Mouse (Mus musculus) cortical plate, adult 2 months (tissue): ENCODE measurements around the gene Tmem102.

Experiments
- CTCF ChIP-seq: fragments of 200-500 bp; IDR thresholded peaks from 2 replicates; pipeline ENCODE4 v1.5.1; 2011; ENCODE audit warnings: mild to moderate bottlenecking, control low read depth, low read length; ENCODE audit not compliant: insufficient read depth; ENCODE audit errors: extremely low read depth
- POLR2A ChIP-seq: fragments of 200-500 bp; IDR thresholded peaks from 2 replicates; pipeline ENCODE4 v1.6.1; 2011; ENCODE audit warnings: mild to moderate bottlenecking, low read length, control low read depth; ENCODE audit not compliant: insufficient read depth; ENCODE audit errors: extremely low read depth

DNA sequence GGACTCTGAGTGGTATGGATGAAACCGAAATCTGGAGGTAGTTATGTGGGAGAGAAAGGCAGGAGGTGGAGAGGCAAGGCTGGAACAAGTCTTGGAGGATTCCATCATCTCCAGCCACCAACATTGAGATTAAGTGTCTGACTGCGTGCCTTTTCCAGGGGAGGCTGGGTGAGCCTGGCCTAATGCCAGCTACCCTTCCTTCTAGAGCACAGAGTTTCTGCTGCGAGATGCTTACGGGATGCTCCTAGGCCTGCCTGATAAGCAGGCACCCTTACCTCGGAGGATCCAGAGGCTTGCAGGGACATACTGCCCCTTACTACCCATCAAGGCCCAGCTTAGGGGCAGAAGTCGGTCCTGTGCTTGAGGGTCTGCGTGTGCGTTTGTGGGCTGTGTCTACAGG, 28.1 kb upstream of the Tmem102 start:
- TF ChIP-seq CTCF, result no peak
- no peak for TF ChIP-seq POLR2A
